Mouse (Mus musculus) 3T3-L1 (cell line): ENCODE results near the gene Kdm5a.
A peak's percentile ranks its signal among the peaks of the same experiment; 100 is the strongest.

Experiments used
- DNase-seq: peaks from one replicate; pipeline ENCODE4 v3.0.0-alpha.2; 2015; ENCODE audit warnings: low read depth, low spot score

Gene Kdm5a

DNA sequence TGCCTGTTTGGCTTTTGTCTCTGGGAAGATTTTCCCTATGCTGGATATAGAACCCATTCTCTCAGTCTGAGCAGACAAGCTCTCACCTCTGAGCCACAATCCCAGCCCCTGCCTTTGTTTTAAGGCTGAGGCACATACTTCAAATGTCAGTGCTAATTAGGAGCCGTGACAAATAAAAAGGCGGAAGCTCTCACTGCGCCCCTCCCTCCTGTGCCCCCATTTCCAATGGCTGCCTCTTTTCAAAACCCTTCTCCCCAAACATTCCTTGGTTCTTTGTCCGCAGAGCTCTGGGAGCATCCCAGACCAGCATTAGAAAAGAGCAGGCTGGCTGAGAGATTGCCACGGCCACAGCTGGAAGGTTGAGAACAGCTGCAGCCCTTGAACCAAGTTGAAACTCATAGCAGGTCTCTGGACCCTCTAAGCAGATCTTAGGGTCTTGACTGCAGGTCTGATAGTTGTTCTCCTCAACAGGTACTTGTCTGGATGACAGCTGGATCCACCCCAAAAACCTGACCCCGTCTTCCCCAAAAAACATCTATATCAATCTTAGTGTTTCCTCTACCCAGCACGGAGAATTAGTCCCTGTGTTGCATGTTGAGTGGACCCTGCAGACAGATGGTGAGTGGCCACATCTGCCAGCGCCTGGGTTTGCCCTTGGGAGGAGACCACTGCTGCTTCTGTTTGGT is 108.7 kb downstream of the Kdm5a start:
- no peak for DNase-seq

DNA sequence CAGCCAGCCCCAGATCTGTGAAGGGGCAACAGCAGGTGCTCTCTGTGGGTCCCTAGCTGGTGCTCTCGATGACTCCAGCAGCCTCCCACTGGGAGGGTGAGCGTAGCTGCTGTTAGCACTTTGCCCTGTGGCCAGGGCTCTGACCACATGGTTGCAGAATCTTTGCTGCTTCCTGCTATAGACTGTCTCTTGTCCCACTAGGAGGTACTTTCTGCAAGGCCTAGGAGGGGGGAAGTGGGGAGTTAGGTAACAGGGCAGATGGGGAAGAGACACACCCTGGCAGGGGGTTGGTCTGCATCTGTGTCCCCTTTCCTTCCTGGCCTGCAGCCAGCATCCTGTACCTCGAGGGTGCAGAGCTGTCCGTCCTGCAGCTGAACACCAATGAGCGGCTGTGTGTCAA is 109.5 kb downstream of the Kdm5a start:
- DNase-seq, result no peak

DNA sequence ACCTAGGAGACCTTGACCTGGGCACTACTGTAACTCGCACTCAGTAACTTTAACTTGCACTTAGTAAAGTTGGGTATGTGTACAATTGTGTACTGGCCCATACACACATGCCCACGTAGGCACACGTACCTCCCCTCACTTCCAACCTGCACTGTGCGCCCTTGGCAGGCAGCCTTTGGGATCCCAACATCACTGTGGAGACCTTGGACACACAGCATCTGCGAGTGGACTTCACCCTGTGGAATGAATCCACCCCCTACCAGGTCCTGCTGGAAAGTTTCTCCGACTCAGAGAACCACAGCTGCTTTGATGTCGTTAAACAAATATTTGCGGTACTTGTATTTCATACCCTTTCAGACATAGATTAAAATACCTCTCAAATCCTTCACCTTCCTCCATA is 111.4 kb downstream of the Kdm5a start:
- no peak for DNase-seq

- DNase-seq, result no peak
These were observed 115.4 kb downstream of the Kdm5a start for GRCm38 (mm10) chr6:120479302-120479701.

GRCm38 (mm10) chr6:120480361-120480760 is 116.4 kb downstream of the Kdm5a start:
- no peak for DNase-seq

- peak; percentile 59 for DNase-seq
These were observed 117.6 kb downstream of the Kdm5a start for GRCm38 (mm10) chr6:120481538-120481937.

DNA sequence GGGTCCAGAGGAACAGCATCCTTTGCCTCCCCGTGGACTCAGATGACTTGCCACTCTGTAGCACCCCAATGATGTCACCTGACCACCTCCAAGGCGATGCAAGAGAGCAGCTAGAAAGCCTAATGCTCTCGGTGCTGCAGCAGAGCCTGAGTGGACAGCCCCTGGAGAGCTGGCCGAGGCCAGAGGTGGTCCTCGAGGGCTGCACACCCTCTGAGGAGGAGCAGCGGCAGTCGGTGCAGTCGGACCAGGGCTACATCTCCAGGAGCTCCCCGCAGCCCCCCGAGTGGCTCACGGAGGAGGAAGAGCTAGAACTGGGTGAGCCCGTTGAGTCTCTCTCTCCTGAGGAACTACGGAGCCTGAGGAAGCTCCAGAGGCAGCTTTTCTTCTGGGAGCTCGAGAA is 118.1 kb downstream of the Kdm5a start:
- no peak for DNase-seq

- DNase-seq, result peak; percentile 95
These were observed 118.8 kb downstream of the Kdm5a start for GRCm38 (mm10) chr6:120482756-120483155.

DNA sequence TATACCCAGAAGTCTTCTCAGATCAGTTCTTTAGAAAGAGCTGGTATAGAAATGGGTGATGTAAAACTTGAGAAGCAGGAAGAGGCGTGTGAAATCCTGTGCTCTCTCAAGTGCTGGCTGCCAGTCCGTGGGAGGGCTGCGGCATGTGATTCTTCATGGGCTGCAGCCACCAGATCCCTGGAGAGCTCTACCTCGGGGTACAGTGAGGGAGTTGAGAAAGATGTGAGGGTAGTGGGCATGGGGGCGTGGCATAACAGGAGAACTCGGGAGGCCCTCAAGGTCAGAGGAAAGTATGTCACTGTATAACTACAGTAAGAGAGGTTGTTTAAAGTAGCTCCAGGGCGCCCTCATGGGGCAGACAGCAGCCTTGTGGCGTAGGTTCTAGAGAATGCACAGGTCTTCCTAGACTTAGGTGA is 119.3 kb downstream of the Kdm5a start:
- DNase-seq, result peak; percentile 87

- no peak for DNase-seq
These were observed 121.1 kb downstream of the Kdm5a start for GRCm38 (mm10) chr6:120485038-120485437.

GRCm38 (mm10) chr6:120486051-120486510 is 122.2 kb downstream of the Kdm5a start:
- peak; percentile 34 for DNase-seq

- no peak for DNase-seq
These were observed 124.7 kb downstream of the Kdm5a start for GRCm38 (mm10) chr6:120488647-120489046.

GRCm38 (mm10) chr6:120489461-120489860 is 125.5 kb downstream of the Kdm5a start:
- DNase-seq, result peak; percentile 85

- DNase-seq, result no peak
These were observed 127.1 kb downstream of the Kdm5a start for GRCm38 (mm10) chr6:120491064-120491463.

DNA sequence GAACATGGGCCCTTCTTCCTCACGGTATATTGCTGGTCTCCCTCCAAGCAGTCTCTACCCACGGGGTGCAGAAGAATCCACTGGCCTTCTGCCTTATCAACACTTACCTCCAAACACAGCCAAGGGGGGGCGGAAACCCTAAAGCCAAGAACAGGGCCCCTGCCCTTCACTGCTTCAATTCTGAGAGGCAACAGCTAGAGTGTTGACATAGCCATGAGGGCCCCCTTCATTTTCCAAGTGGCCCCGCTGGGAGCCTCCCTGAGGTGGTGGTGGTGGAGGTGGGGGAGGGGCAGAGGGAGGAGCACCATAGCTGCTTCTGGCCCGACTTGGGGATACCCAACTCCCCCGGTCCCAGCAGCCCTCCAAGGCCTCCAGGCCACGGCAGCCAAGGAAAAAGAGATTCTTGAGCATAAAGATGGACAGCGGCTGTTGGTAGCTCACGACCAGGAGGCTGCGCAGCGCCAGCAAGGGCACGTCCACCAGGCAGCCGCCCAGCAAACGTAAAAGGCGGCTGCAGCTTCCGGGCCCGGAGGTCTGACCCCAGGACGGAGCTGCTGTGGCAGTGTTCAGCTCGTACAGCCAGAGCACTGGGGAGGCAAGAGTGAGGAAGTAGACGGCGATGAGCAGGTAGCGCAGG is 128.1 kb downstream of the Kdm5a start:
- DNase-seq, result no peak

GRCm38 (mm10) chr6:120492499-120493373 is 128.8 kb downstream of the Kdm5a start:
- no peak for DNase-seq

DNA sequence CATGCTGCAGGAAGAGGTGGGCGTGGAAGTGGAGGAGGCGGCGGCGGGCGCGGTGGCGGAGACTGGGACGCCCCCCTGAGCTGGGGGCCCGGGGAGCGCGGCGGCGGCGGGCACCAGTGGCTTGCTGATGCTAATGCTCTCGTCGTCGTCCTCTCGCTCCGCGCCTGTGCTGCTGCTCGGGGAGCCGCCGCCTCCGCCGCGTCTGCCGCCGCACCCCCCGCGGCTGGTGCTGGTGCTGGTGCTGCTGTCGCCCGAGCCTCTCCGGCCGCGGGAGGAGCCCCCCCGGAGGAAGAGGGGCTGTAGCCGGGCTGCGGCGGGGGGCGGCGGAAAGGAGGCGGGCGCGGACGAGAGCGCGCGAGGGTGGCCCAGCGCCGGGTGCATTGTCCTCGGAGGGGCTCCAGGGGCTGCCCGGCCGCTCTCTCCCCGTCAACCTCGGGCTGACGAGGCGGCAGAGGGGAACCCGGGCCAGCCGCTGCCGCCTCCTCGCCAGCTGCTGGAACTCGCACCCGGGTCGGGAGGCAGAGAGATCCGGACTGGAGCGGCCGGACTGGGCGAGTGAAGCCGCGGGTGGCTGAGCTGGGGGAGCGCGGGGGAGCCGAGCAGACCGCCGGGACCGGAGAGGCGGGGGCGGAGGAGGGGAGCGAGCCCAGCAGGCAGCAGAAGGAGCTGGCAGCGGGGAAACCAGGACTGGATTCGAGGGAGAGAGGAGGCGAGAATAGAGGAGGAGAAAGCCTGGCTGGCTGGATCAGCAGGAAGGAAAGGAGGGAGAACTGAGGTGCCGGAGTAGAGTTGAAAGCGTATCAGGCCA is 129.7 kb downstream of the Kdm5a start, which contains the start of gene Tmem121b:
Gene Tmem121b (minus strand): TSS at position 434 of the 808 bp plus-strand sequence.
- DNase-seq, result no peak
